Mouse (Mus musculus) urinary bladder, postnatal 14 days (tissue): ENCODE measurements at regions not wholly inside any gene's neighbourhood (a gene's known extent, or its start where the extent isn't known, plus 50 kb on each side); places are given as distances from the start of the nearest gene placed in this dataset.

Source experiments
- DNase-seq: peaks from one replicate; pipeline ENCODE4 v3.0.0; 2021; ENCODE audit warnings: low spot score

- no peak for DNase-seq
Observed at GRCm38 (mm10) chr11:114611690-114612089, 56.6 kb upstream of the Rpl38 start.

GRCm38 (mm10) chr11:114608009-114608408 is 60.3 kb upstream of the Rpl38 start:
- no peak for DNase-seq

GRCm38 (mm10) chr11:114603108-114603507 is 65.2 kb upstream of the Rpl38 start:
- no peak for DNase-seq

GRCm38 (mm10) chr11:114597225-114597624 is 71.1 kb upstream of the Rpl38 start:
- no peak for DNase-seq

GRCm38 (mm10) chr11:114592961-114593360 is 75.4 kb upstream of the Rpl38 start:
- no peak for DNase-seq

GRCm38 (mm10) chr11:114588554-114588953 is 79.8 kb upstream of the Rpl38 start:
- DNase-seq = no peak

- no peak for DNase-seq
Observed at GRCm38 (mm10) chr11:114587986-114588385, 80.3 kb upstream of the Rpl38 start.

- no peak for DNase-seq
Observed at GRCm38 (mm10) chr11:114586400-114586799, 81.9 kb upstream of the Rpl38 start.

GRCm38 (mm10) chr11:114584804-114585203 is 83.5 kb upstream of the Rpl38 start:
- no peak for DNase-seq

- DNase-seq = no peak
Observed at GRCm38 (mm10) chr11:114584146-114584545, 84.2 kb upstream of the Rpl38 start.

- no peak for DNase-seq
Observed at GRCm38 (mm10) chr11:114579986-114580385, 88.3 kb upstream of the Rpl38 start.

GRCm38 (mm10) chr11:114578551-114578950 is 89.8 kb upstream of the Rpl38 start:
- no peak for DNase-seq

GRCm38 (mm10) chr11:114576803-114577202 is 91.5 kb upstream of the Rpl38 start:
- DNase-seq = no peak

GRCm38 (mm10) chr11:114571144-114571869 is 97.0 kb upstream of the Rpl38 start:
- no peak for DNase-seq

GRCm38 (mm10) chr11:114570076-114570475 is 98.2 kb upstream of the Rpl38 start:
- DNase-seq = no peak

- no peak for DNase-seq
Observed at GRCm38 (mm10) chr11:114567814-114568800, 100.2 kb upstream of the Rpl38 start.

- no peak for DNase-seq
Observed at GRCm38 (mm10) chr11:114567045-114567780, 101.1 kb upstream of the Rpl38 start.

GRCm38 (mm10) chr11:114564949-114565348 is 103.4 kb upstream of the Rpl38 start:
- DNase-seq = no peak

- DNase-seq = no peak
Observed at GRCm38 (mm10) chr11:114563172-114563571, 105.2 kb upstream of the Rpl38 start.

- DNase-seq = no peak
Observed at GRCm38 (mm10) chr11:114554576-114554975, 113.7 kb upstream of the Rpl38 start.

GRCm38 (mm10) chr11:114553992-114554391 is 114.3 kb upstream of the Rpl38 start:
- no peak for DNase-seq

- DNase-seq = no peak
Observed at GRCm38 (mm10) chr11:114552176-114552575, 116.1 kb upstream of the Rpl38 start.
